Mouse (Mus musculus): Measurements from ENCODE around the gene Dpf1. TPM values are rescaled to one million over a fixed set of nuclear protein-coding genes. Genes with fewer than 3 reads are reported as not detected.
A peak's percentile ranks its signal among the peaks of the same experiment; 100 is the strongest.

The Dpf1 gene
- total RNA-seq, 2 experiments from 2014 or later, result 107 to 120 TPM

DNA sequence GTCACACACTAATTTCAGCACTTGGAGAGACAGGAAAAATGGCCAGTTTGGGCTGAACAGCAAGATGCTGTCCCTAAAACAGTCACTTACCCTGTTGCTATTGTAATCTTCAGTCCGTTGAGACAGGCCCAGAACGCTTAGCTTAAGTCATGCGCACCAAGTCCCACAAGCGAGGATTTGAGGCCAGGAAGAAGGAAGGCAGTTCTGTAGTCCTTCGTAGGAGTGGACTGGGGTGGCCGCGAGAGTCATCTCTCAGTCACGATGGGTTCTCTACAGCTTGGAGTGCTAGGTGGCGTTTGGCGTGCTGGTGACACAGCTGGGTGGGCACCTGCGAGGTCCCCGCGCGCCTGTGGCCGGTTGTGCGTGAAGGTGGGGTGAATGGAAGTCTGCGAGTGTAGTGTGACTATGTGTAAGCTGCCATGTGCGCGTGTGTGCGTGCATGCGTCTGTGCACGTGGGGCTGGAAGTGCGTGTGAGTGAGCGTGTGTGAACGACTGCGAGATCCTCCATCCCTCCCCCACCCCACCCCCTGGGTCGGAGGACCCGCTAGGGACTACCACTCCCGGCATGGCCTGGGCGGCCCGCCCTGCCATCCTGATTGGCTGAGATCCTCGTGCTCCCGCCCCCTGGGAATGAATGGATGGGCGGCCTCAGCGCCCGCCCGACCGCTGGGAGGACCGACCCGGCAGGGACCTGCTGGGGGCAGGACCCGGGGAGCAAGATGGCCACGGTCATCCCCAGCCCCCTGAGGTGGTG, 3.8 kb downstream of the Dpf1 start:
- DNase-seq (ENCODE audit: low spot score in 2 of 2), result peak; percentile 95 to 97

- DNase-seq (ENCODE audit: low spot score in 2 of 2), result peak; percentile 77 to 85
These were observed 5.5 kb downstream of the Dpf1 start for GRCm38 (mm10) chr7:29309221-29309721.

GRCm38 (mm10) chr7:29309749-29310148, 6.0 kb downstream of the Dpf1 start:
- no peak for DNase-seq (ENCODE audit: low spot score in 2 of 2)

DNA sequence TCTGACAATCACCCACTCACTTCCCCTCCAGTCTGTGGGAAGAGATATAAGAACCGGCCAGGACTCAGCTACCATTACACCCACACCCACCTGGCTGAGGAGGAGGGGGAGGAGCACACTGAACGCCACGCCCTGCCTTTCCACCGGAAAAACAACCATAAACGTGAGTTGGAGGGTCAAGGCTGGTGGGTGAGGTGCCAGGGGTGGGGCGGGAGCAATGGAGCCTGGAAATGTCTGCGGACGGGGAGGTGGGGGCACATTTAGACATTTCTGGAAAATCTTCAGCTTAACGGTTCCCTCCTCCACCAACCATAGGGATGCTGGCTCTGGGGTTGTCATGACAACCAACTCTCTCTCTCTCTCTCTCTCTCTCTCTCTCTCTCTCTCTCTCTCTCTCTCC, 9.3 kb downstream of the Dpf1 start:
- DNase-seq (ENCODE audit: low spot score in 2 of 2), result peak; percentile 54 to 74

DNA sequence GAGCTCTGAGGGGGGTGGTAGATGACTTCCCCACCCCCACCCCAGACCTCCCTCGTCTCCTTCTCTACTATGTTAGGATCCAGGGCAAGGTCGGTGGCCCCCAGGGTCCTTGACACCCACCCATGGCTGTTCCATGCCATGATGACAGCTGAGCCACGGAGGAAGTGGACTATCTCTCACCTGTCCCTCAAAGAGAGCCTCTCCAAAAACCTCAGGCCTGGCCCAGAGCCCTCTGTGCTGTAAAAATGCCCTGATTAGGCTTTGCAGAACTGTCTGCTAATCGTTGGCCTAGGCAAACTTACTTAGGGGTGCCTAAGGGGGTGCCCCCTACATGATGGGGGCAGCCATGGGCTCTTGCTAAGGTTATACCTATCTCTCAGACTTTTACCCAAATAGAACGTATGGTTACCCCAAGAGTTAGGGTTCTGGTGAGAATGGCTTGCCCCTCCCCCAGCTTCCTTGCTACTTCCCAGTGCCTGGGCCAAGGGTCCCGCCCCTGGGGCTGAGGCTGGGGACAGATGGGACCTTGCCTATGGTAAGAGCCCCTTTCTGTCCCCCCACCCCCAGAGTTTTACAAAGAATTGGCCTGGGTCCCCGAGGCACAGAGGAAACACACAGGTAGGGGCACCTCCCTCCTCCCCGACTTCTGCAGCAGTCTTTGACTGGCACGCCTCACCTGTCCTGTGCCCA, 10.0 kb downstream of the Dpf1 start:
- DNase-seq (ENCODE audit: low spot score in 2 of 2), result no peak

GRCm38 (mm10) chr7:29314844-29315628, 11.3 kb downstream of the Dpf1 start:
- peak; percentile 54 to 76 for DNase-seq (ENCODE audit: low spot score in 2 of 2)

GRCm38 (mm10) chr7:29316137-29316734, 12.5 kb downstream of the Dpf1 start:
- DNase-seq (ENCODE audit: low spot score in 2 of 2), result peak; percentile 42 to 65

- peak; percentile 70 to 82 for DNase-seq (ENCODE audit: low spot score in 2 of 2)
These were observed 13.2 kb downstream of the Dpf1 start for GRCm38 (mm10) chr7:29316976-29317375.

DNA sequence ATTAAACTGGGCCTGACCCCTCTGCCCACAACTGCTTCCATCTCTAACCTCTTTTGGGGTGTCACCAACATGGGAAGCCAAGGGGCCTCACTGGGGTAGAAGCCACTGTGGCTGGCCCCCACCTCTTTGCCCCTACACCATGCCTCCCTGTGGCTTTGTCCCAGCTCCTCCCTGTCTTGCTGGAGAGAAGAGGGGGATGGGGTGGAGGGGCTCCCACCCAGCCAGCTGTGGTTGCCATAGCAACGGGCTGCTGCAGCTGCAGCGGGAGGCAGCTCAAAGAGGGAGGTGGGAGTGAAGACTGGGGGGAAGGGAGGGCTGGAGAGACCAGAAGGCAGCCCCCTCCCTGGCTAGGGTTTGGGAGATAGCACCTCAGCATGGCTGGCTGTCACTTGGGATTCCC, 13.8 kb downstream of the Dpf1 start:
- no peak for DNase-seq (ENCODE audit: low spot score in 2 of 2)

- DNase-seq (ENCODE audit: low spot score in 2 of 2), result peak; percentile 59 to 78
These were observed 14.6 kb downstream of the Dpf1 start for GRCm38 (mm10) chr7:29318115-29318911.

- DNase-seq (ENCODE audit: low spot score in 2 of 2), result no peak
These were observed 15.9 kb downstream of the Dpf1 start for GRCm38 (mm10) chr7:29319337-29320307.

- DNase-seq (ENCODE audit: low spot score in 2 of 2), result no peak
These were observed 23.3 kb downstream of the Dpf1 start for GRCm38 (mm10) chr7:29327087-29327486.

DNA sequence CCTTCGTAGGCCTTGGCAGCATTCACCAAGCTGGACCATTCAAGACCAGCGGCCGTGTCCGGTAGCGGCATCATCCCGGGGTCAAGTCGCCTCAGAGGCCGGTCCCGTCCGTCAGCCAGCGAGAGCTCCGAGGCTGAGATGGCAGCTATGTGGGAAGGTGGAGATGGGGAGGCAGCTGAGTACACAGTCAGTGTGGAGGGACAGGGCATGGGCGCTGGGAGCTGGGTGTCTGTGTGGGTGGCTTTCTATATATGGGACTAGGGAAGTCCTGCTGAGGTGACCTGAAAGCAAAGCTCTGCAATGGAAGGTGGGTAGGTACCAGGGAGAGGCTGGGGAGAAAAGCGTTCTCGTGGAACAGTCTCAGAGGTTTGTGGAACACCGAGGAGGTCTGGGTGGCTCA, 25.2 kb downstream of the Dpf1 start:
- DNase-seq (ENCODE audit: low spot score in 2 of 2), result no peak

DNA sequence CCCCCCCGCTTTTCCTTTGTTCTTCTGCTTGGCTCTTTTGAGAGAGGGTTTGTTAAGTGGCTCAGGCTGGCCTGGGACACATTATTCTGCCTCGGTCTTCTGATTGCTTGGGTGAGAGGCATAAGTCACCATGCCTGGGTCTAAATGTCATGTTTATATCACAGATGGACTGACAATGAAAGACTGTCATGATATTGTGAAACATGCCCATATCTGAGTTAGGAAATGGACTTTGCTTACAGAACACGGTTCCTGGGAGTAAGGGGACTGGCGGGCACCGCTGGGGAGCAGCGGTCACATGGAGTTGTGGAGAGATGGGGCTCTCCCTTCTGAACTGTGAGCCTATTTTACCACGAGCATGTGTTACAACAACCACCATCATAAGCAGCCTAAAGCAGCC, 30.4 kb downstream of the Dpf1 start:
- no peak for DNase-seq (ENCODE audit: low spot score in 2 of 2)

DNA sequence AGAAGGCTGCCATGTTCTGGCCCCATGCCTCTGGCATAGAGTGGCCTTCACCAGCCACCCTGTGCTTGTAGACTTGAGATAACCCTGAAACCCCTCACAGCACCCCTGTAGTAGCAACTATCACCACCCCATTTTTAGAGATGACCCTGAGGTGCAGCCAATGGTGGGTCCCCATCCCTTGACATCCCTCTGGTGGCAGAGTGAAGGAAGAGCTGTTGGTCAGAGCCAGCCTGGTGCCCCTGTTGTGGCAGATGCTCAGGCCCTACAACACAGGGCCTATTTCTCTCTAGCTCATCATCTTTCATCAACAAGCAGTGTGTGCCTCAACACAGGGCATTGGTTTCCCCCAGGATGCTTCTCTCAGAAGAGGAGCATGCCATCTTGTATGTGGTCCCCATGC, 31.5 kb downstream of the Dpf1 start:
- DNase-seq (ENCODE audit: low spot score in 2 of 2), result no peak

- DNase-seq (ENCODE audit: low spot score in 2 of 2), result no peak
These were observed 32.3 kb downstream of the Dpf1 start for GRCm38 (mm10) chr7:29335841-29336671.

DNA sequence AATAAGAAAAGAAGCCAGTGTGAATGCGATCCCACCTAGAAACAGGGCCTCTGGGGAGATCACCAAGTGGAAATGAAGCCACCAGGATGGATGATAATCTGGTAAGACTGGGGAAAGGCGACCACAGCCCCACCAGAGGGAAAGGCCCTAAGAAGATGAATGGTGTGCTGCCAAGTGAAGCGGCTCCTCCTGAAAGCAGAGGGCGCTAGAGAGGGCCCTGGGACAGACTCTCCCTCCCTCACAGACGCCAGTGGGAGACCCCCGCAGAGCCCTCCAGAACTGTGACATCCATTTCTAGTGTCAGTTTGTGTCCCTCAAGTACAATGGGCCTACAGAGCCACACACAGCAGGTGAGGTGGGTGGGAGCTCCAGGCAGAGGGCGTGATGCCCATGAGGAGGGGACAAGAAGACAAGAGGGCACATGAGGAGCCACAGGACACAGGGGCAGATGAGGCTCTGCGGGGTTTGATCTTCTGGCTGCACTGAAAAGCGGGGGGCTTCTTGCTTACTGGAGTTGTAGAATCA, 33.1 kb downstream of the Dpf1 start:
- no peak for DNase-seq (ENCODE audit: low spot score in 2 of 2)

DNA sequence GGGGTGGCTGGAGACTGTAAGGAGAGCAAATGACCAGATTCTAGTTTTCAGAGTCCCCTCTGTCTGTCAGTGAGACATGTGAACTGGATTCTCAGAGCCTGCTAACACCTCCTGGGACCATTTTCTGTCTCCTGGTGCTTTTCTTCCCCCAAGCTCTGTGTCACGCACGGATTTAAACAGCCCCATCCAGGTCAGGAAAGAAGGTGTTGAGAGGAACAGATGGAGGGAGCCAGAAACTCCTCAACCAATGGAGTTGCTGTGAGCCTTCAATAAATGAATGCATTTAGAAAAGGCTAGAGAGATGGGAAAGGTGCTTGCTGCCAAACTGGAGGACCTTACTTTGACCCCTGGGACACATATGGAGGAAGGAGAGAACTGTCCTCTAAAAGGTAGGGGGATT, 34.0 kb downstream of the Dpf1 start:
- no peak for DNase-seq (ENCODE audit: low spot score in 2 of 2)

Data from left cerebral cortex, adult 18-20 months (tissue).